In genomic region chr13:49652481-49653179, GRCm38 (mm10) we compare ENCODE assay signal across 8 mouse cellular contexts. TPM values are rescaled to one million over a fixed set of nuclear protein-coding genes. Genes with fewer than 3 reads are reported as not detected.
DNase-seq lines count a peak whose midpoint lies in the region; ATAC-seq and TF ChIP-seq lines count a peak whose summit lies in the region.

Gene Cenpp (minus strand): TSS chr13:49652785.
Gene Nol8 (plus strand): TSS chr13:49653078.

- TF ChIP-seq CTCF in MEL (IDR thresholded peaks at IDR 0.05 in 2 of 3, conservative IDR thresholded peaks at IDR 0.05 in 1 of 3; ENCODE audit: control insufficient read depth in 1 of 3, insufficient read depth in 1 of 3, low read depth in 2 of 3, low read length in 3 of 3, poor library complexity in 1 of 3, severe bottlenecking in 1 of 3), result no peak
- TF ChIP-seq CTCF in cerebellum, adult 2 months (IDR thresholded peaks at IDR 0.05; ENCODE audit: borderline replicate concordance, insufficient read depth, low read depth, low read length), result no peak
- no peak for TF ChIP-seq CTCF in forebrain, postnatal 0 days (IDR thresholded peaks at IDR 0.05; ENCODE audit: low read depth)

- peak within 1 kb of the TSS; percentile 90 for H3K4me2 ChIP-seq in forebrain, postnatal 0 days (ENCODE audit: low read depth)
- peak within 1 kb of the TSS; percentile 84 for H3K4me2 ChIP-seq in lung, embryonic 15.5 days

- peak in 1 of 2 experiments; percentile 60; a peak in 2 of 4 replicates for TF ChIP-seq EP300 in MEL (IDR thresholded peaks at IDR 0.05; ENCODE audit: low read depth in 1 of 2, low read length in 2 of 2)

- TF ChIP-seq POLR2A in MEL (IDR thresholded peaks at IDR 0.05; ENCODE audit: control insufficient read depth in 1 of 2, insufficient read depth in 1 of 2, low read depth in 1 of 2, low read length in 2 of 2, poor library complexity in 1 of 2), result peak; percentile 79 to 81
- no peak for TF ChIP-seq POLR2A in cerebellum, adult 2 months (IDR thresholded peaks at IDR 0.05; ENCODE audit: borderline replicate concordance, insufficient read depth, low read length)

- no peaks in the 10 kb centered on the region for H3K9me3 ChIP-seq in MEL (replicated peaks; ENCODE audit: insufficient read depth, low read length)
- H3K9me3 ChIP-seq in forebrain, postnatal 0 days (ENCODE audit: low read length), result no peaks in the 10 kb centered on the region
- H3K9me3 ChIP-seq in lung, embryonic 15.5 days, result no peaks in the 10 kb centered on the region

- peak within 1 kb of the TSS; percentile 92 for H3K9ac ChIP-seq in MEL (ENCODE audit: control insufficient read depth, low read depth, low read length, poor library complexity, severe bottlenecking)
- peak within 1 kb of the TSS; percentile 43 for H3K9ac ChIP-seq in forebrain, postnatal 0 days
- H3K9ac ChIP-seq in lung, embryonic 15.5 days, result peak within 1 kb of the TSS; percentile 60

- peak within 1 kb of the TSS; percentile 89 to 98 for H3K4me3 ChIP-seq in MEL (ENCODE audit: control insufficient read depth in 1 of 2, insufficient read depth in 1 of 2, low read depth in 2 of 2, low read length in 2 of 2)
- peak within 1 kb of the TSS; percentile 96 for H3K4me3 ChIP-seq in cerebellum, adult 2 months (replicated peaks; ENCODE audit: insufficient read depth, low read depth, low read length)
- H3K4me3 ChIP-seq in forebrain, postnatal 0 days (ENCODE audit: low read depth, low read length), result peak within 1 kb of the TSS; percentile 57
- H3K4me3 ChIP-seq in lung, embryonic 15.5 days, result peak within 1 kb of the TSS; percentile 85

- peak; percentile 99 for ATAC-seq in forebrain, postnatal 0 days
- ATAC-seq in lung, embryonic 15.5 days (ENCODE audit: borderline replicate concordance, extremely low read depth, low FRiP score, low TSS enrichment), result peak; percentile 100

- WGBS in cerebellum, adult 2 months, result under 1% methylated on average over 68 of the region's 68 CpGs
- WGBS in forebrain, postnatal 0 days, result under 1% methylated on average over 68 of the region's 68 CpGs
- WGBS in lung, embryonic 15.5 days, result under 1% methylated on average over 68 of the region's 68 CpGs

- H3K27ac ChIP-seq in MEL (ENCODE audit: control insufficient read depth, low read depth, low read length), result peak within 1 kb of the TSS; percentile 95
- H3K27ac ChIP-seq in cerebellum, adult 2 months (ENCODE audit: insufficient read depth, low read length), result no peak within 1 kb of the TSS
- peak within 1 kb of the TSS; percentile 46; the same call in 1 of the 2 replicates for H3K27ac ChIP-seq in forebrain, postnatal 0 days (ENCODE audit: low read depth, low read length)
- peak within 1 kb of the TSS; percentile 60 for H3K27ac ChIP-seq in lung, embryonic 15.5 days

- peak; percentile 99 for DNase-seq in MEL (ENCODE audit: low read depth, low spot score)
- peak; percentile 99 to 100 for DNase-seq in cerebellum, adult 2 months
- peak; percentile 100 for DNase-seq in forebrain, postnatal 0 days
- peak; percentile 100 for DNase-seq in heart, postnatal 4 days
- DNase-seq in layer of hippocampus, adult 8-10 months (ENCODE audit: low spot score in 2 of 2), result peak; percentile 98 to 99
- DNase-seq in ovary, adult 18-20 months (ENCODE audit: low spot score), result peak; percentile 97
- peak; percentile 100 for DNase-seq in thymus, postnatal 0 days (ENCODE audit: low spot score)

- H3K79me2 ChIP-seq in MEL (ENCODE audit: control insufficient read depth, insufficient read depth, low read length, poor library complexity), result peaks cover 17% of the 10 kb centered on the region

- peaks cover 4 to 8% of the 10 kb centered on the region in 2 experiments; a peak in 3 of 4 replicates for H3K4me1 ChIP-seq in MEL (ENCODE audit: control insufficient read depth in 1 of 2, insufficient read depth in 2 of 2, low read length in 2 of 2)
- no peaks in the 10 kb centered on the region for H3K4me1 ChIP-seq in cerebellum, adult 2 months (ENCODE audit: control insufficient read depth, insufficient read depth, low read length)
- peaks cover 8% of the 10 kb centered on the region; the same call in 1 of the 2 replicates for H3K4me1 ChIP-seq in forebrain, postnatal 0 days (ENCODE audit: insufficient read depth)
- peaks cover 17% of the 10 kb centered on the region for H3K4me1 ChIP-seq in lung, embryonic 15.5 days

- no peaks in the 10 kb centered on the region for H3K27me3 ChIP-seq in MEL (ENCODE audit: control insufficient read depth in 1 of 2, insufficient read depth in 2 of 2, low read length in 2 of 2)
- no peaks in the 10 kb centered on the region for H3K27me3 ChIP-seq in cerebellum, adult 2 months (ENCODE audit: control insufficient read depth, insufficient read depth, low read length)
- H3K27me3 ChIP-seq in forebrain, postnatal 0 days (ENCODE audit: insufficient read depth, low read length), result no peaks in the 10 kb centered on the region
- no peaks in the 10 kb centered on the region for H3K27me3 ChIP-seq in lung, embryonic 15.5 days

- H3K36me3 ChIP-seq in MEL (ENCODE audit: control insufficient read depth in 1 of 2, insufficient read depth in 2 of 2, low read length in 2 of 2), result peaks cover 9 to 15% of the 10 kb centered on the region in 2 experiments
- peaks cover 5% of the 10 kb centered on the region for H3K36me3 ChIP-seq in forebrain, postnatal 0 days (ENCODE audit: insufficient read depth)
- no peaks in the 10 kb centered on the region for H3K36me3 ChIP-seq in lung, embryonic 15.5 days

- TF ChIP-seq RAD21 in MEL (IDR thresholded peaks at IDR 0.05; ENCODE audit: low read depth, low read length), result no peak

TF ChIP-seq in MEL, 35 proteins besides CTCF, POLR2A, EP300 and RAD21 (continues in another document):
- TF ChIP-seq KAT2A (conservative IDR thresholded peaks at IDR 0.05; ENCODE audit: low read depth, low read length), result peak; percentile 47; the same call in 1 of the 2 replicates
- no peak for TF ChIP-seq MXI1 (IDR thresholded peaks at IDR 0.05; ENCODE audit: low read depth, low read length)
- TF ChIP-seq MYC (IDR thresholded peaks at IDR 0.05; ENCODE audit: low read depth, low read length), result no peak
- no peak; the same call in 1 of the 2 replicates for TF ChIP-seq BHLHE40 (IDR thresholded peaks at IDR 0.05; ENCODE audit: borderline replicate concordance, low read depth, low read length)
- TF ChIP-seq MAX (IDR thresholded peaks at IDR 0.05; ENCODE audit: low read length), result peak; percentile 99
- TF ChIP-seq HCFC1 (IDR thresholded peaks at IDR 0.05; ENCODE audit: low read depth, low read length), result peak; percentile 88
- no peak for TF ChIP-seq JUND (IDR thresholded peaks at IDR 0.05; ENCODE audit: low read depth, low read length)
- TF ChIP-seq MYB (IDR thresholded peaks at IDR 0.05; ENCODE audit: low read depth, low read length), result peak; percentile 95
- no peak for TF ChIP-seq CHD2 (IDR thresholded peaks at IDR 0.05; ENCODE audit: low read length)
- TF ChIP-seq RCOR1 (IDR thresholded peaks at IDR 0.05; ENCODE audit: low read depth, low read length), result no peak
- no peak for TF ChIP-seq POLR2AphosphoS5 (IDR thresholded peaks at IDR 0.05; ENCODE audit: borderline replicate concordance, low read depth, low read length)
- no peak for TF ChIP-seq TAL1 (IDR thresholded peaks at IDR 0.05; ENCODE audit: low read length)
- peak; percentile 90; the same call in 1 of the 2 replicates for TF ChIP-seq E2F4 (IDR thresholded peaks at IDR 0.05; ENCODE audit: borderline replicate concordance, low read depth, low read length)
- TF ChIP-seq ELF1 (IDR thresholded peaks at IDR 0.05; ENCODE audit: low read depth, low read length), result peak; percentile 80
- TF ChIP-seq UBTF (IDR thresholded peaks at IDR 0.05; ENCODE audit: borderline replicate concordance, insufficient read depth, low read depth, low read length), result 0 out of 2 replicates have a peak, but pooled peaks have one; percentile 78
- no peak for TF ChIP-seq GATA1 (IDR thresholded peaks at IDR 0.05; ENCODE audit: low read depth, low read length)
- TF ChIP-seq POLR2AphosphoS2 (IDR thresholded peaks at IDR 0.05; ENCODE audit: low read length), result peak; percentile 2; the same call in 1 of the 2 replicates
- peak; percentile 99 for TF ChIP-seq CHD1 (IDR thresholded peaks at IDR 0.05; ENCODE audit: low read depth, low read length)
- peak; percentile 100; the same call in 1 of the 2 replicates for TF ChIP-seq SIN3A (IDR thresholded peaks at IDR 0.05; ENCODE audit: low read length)
- peak; percentile 61 for TF ChIP-seq NELFE (IDR thresholded peaks at IDR 0.05; ENCODE audit: low read depth, low read length)
- TF ChIP-seq NRF1 (IDR thresholded peaks at IDR 0.05; ENCODE audit: insufficient read depth, low read depth, low read length, poor library complexity, severe bottlenecking), result no peak; the same call in 1 of the 2 replicates
- TF ChIP-seq ETS1 (IDR thresholded peaks at IDR 0.05; ENCODE audit: low read depth, low read length), result peak; percentile 72; the same call in 1 of the 2 replicates

RNA-seq across cellular contexts. Expression of gene Cenpp, which starts in this region (rescaled TPM):
- total RNA-seq in MEL (2012; rRNA removed), result 16.2 and 17.9 TPM in 2 replicates
- 10 to 100 TPM in 1 of 2 experiments, not detected in 1; 13.2 TPM for polyA plus RNA-seq in MEL (2012; ENCODE audit: insufficient read depth in 1 of 2, insufficient read length in 2 of 2, low read depth in 1 of 2, low replicate concordance in 2 of 2, missing spikeins in 1 of 2)
- polyA plus RNA-seq in cerebellum, adult 2 months (2012; rRNA removed), result 0.98 and 1.2 TPM in 2 replicates
- 5.6 and 6.9 TPM in 2 replicates for total RNA-seq in forebrain, postnatal 0 days (2014; rRNA removed)
- 7.5 and 9.0 TPM in 2 replicates for polyA plus RNA-seq in forebrain, postnatal 0 days (2015; fragmentation: Nextera tagmentation; extraction: Ambion mirVana)
- total RNA-seq in heart, postnatal 4 days (2021), result 10 to 100 TPM; 16.1 to 17.0 TPM
- 1 to 10 TPM; 1.6 to 2.2 (median 2.0) TPM for total RNA-seq in layer of hippocampus, adult 8-10 months (2022)
- 32.0 and 36.2 TPM in 2 replicates for polyA plus RNA-seq in lung, embryonic 15.5 days (2015; fragmentation: Nextera tagmentation; extraction: Ambion mirVana)
- polyA plus RNA-seq in thymus, postnatal 0 days (2015; fragmentation: Nextera tagmentation; extraction: Ambion mirVana), result 38.7 and 41.2 TPM in 2 replicates

RNA-seq across cellular contexts. Expression of gene Nol8, which starts in this region (rescaled TPM):
- 23.6 and 26.2 TPM in 2 replicates for total RNA-seq in MEL (2012; rRNA removed)
- 100 to 1,000 TPM in 1 of 2 experiments, 10 to 100 TPM in 1; 20.1 to 484 TPM for polyA plus RNA-seq in MEL (2012; ENCODE audit: insufficient read depth in 1 of 2, insufficient read length in 2 of 2, low read depth in 1 of 2, low replicate concordance in 2 of 2, missing spikeins in 1 of 2)
- 10.1 and 10.7 TPM in 2 replicates for polyA plus RNA-seq in cerebellum, adult 2 months (2012; rRNA removed)
- 14.8 and 22.5 TPM in 2 replicates for total RNA-seq in forebrain, postnatal 0 days (2014; rRNA removed)
- polyA plus RNA-seq in forebrain, postnatal 0 days (2015; fragmentation: Nextera tagmentation; extraction: Ambion mirVana), result 12.4 and 14.3 TPM in 2 replicates
- 10 to 100 TPM; 13.7 to 14.5 TPM for total RNA-seq in heart, postnatal 4 days (2021)
- 10 to 100 TPM; 22.9 to 32.5 (median 27.7) TPM for total RNA-seq in layer of hippocampus, adult 8-10 months (2022)
- polyA plus RNA-seq in lung, embryonic 15.5 days (2015; fragmentation: Nextera tagmentation; extraction: Ambion mirVana), result 12.5 and 14.2 TPM in 2 replicates
- polyA plus RNA-seq in thymus, postnatal 0 days (2015; fragmentation: Nextera tagmentation; extraction: Ambion mirVana), result 28.6 and 29.6 TPM in 2 replicates
